Mouse (Mus musculus) right cerebral cortex, postnatal 4 days (tissue): Measurements from ENCODE around the gene Mcrip2.
A peak's percentile ranks its signal among the peaks of the same experiment; 100 is the strongest.
"Not testable (repeated sequence)": the region's sequence is repeated elsewhere in the genome, so short reads cannot be mapped to it uniquely, and the experiment has no call there.

Source experiments
- DNase-seq: peaks from one replicate; pipeline ENCODE4 v3.0.0-alpha.2; 2022

Mcrip2 gene

GRCm38 (mm10) chr17:25880196-25880910, 11.8 kb upstream of the Mcrip2 start, which contains the start of gene Wfikkn1:
Gene Wfikkn1, minus strand, starts transcription at chr17:25880858.
- DNase-seq = no peak

GRCm38 (mm10) chr17:25879750-25880149, 11.2 kb upstream of the Mcrip2 start:
- DNase-seq = no peak

DNA sequence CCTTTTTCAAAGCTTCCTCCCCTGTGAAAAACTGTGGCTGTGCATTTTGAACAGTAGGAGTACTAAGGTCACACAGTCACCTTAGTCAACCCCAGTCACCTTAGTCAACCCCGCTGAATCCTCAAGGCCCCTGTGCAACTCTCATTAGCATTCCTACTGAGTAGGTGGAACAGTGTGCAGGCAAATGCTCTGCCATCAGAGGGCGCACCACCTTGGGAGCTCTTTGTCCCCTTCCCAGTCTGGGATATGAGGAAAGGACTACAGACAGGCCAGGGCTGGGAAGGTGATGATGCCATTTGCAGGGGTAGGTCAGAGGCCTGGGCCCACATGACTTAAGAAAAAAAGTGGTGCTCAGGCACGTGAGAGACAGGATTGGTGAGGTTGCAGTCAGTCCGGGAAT, 10.7 kb upstream of the Mcrip2 start:
- DNase-seq = peak; percentile 48

DNA sequence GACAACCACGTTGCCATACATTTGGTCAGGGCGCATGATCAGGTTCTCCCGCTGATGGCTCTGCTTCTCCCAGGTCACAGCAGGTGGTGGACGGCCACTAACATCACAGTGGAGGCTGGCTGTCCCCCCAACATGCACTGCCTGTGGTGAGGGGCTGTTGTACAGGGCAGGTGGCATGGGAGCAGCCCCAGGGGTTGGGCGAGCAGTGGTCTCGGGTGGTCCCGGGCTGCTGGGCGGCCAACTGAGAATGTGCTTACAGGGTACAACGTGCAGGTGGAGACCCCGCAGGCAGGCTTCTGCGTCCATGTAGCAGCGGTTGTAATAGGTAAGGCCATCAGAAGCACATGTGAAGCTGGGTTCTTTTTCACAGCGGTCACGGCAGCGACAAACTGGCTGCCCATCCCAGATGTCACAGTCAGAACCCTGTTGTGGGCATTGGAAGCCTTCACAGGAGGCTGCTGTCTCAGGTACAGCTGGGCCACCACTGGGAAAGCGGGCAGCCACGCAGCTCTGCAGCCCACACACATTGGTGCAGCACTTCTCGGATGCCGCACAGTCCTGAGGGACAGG, 10.1 kb upstream of the Mcrip2 start:
- no peak for DNase-seq

- peak; percentile 34 for DNase-seq
These were observed 9.4 kb upstream of the Mcrip2 start for GRCm38 (mm10) chr17:25877741-25878610.

DNA sequence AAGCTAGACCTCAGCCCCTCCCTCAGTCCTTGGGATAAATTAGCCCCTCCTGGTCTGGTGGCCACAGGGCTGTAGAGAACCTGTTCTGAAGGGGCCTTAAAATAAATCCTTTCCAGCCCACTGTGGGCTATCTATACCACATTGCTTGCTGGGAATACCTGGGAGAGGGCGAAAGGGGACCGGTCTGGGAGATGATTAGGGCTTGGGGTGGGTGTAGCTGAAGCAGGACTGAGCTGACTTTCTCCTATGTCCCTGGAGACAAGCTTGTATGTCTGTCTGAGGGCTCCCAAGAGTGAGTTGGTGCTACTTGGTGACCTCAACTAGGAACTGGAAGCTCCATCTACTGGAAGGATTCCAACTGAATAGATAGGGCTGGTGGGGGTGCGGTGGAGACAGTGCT, 8.5 kb upstream of the Mcrip2 start:
- DNase-seq = no peak

- no peak for DNase-seq
These were observed 7.9 kb upstream of the Mcrip2 start for GRCm38 (mm10) chr17:25876347-25876915.

- DNase-seq = peak; percentile 88
These were observed 6.9 kb upstream of the Mcrip2 start for GRCm38 (mm10) chr17:25875171-25876136.

DNA sequence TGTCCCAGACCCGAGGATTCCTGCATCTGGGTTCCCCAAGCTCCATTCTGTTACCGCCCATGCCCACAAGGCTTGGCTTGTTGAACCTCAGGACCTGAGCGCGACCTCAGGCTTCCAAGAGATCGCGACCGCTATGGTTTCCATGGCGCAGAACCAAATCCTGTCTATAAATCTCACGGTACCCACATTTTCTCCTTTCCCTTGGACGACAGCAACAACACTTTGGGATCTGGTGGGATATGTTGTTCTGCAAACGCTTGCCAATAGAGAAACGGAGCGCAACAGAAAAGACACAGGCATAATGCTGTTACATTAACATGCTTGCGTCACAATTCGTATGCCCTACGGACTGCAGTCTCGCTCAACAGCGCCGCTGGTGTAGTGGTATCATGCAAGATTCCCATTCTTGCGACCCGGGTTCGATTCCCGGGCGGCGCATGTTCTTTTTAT, 6.2 kb upstream of the Mcrip2 start, which contains the start of gene Mettl26:
Gene Mettl26 (plus strand): TSS at position 354 of the 450 bp plus-strand sequence.
- peak; percentile 99 for DNase-seq

DNA sequence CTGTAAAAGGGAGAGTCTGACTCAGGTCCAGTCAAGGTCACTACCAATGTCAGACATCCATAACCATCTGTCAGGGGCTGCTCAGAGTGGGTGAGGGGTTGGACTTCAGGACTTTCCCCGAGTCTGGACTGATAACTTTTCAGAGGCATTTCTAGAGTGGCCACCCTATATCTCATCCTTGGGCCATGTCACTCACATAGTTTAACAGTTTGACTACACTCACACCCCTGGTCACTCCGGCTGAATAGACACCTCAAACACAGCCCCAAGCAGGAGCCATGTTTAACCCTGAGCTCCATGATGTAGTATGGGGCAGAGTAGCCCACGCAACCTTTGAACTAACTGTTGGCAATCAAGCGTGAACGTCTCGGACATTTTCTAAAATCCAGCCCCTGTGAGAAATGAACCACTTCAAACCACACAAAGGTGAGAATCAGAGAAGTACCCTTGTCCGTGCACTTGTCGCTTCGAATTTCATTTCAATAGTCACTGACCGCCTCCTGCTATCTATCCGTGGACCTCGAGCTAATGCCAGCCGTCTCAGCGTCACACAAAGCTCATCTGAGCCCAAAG, 5.7 kb upstream of the Mcrip2 start:
- no peak for DNase-seq

GRCm38 (mm10) chr17:25873405-25874147, 5.0 kb upstream of the Mcrip2 start:
- no peak for DNase-seq

DNA sequence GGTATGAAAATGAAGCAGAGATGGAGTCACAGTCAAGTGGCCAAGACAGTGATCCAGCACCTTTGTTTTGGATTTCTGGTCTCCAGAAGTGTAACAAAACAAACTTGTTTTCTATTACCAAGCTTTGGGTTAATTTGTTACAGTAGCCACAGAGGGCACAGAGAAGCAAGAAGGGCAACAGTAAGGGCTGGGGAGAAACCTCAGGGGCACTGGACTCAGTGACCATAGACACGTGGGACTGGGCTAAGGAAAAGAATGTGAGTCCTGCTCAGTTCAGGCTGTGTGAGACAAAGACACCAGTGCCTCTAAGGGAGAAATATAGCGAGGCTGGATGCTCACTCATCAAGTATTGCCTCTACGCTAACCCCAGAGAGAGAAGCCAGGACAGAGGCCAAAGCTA, 4.1 kb upstream of the Mcrip2 start:
- DNase-seq = no peak

- not testable (repeated sequence) for DNase-seq
These were observed 3.0 kb upstream of the Mcrip2 start for GRCm38 (mm10) chr17:25871566-25871965.

DNA sequence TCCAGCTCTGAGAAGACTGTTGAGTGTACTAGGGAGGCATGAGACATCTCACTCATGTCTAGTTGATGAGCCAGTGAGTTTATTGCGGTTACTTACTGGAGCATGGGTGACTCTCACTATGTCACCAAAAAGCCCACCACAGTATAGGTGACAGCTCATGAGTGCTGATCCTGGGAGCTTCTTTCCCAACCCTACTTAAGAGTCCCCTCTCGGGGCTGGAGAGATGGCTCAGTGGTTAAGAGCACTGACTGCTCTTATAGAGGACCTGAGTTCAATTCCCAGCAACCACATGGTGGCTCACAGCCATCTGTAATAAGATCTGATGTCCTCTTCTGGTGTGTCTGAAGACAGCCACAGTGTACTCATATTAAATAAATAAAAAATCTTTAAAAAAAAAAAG, 1.4 kb upstream of the Mcrip2 start:
- no peak for DNase-seq

DNA sequence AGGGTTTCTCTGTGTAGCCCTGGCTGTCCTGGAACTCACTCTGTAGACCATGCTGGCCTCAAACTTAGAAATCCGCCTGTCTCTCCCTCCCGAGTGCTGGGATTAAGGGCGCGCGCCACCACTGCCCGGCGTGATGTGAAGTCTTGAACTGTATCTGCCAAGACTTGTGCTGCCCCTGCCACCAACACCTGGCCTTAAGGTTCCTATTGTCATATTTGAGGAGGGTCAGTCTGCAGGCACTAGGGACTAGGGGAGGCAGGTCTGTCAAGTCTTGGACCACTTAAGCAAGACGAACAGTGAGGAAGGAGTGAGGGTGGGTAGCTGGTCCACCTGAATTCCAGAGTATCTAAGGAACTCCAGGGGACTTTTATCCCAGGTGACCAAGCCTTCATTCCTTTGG, 934 bp upstream of the Mcrip2 start:
- no peak for DNase-seq

DNA sequence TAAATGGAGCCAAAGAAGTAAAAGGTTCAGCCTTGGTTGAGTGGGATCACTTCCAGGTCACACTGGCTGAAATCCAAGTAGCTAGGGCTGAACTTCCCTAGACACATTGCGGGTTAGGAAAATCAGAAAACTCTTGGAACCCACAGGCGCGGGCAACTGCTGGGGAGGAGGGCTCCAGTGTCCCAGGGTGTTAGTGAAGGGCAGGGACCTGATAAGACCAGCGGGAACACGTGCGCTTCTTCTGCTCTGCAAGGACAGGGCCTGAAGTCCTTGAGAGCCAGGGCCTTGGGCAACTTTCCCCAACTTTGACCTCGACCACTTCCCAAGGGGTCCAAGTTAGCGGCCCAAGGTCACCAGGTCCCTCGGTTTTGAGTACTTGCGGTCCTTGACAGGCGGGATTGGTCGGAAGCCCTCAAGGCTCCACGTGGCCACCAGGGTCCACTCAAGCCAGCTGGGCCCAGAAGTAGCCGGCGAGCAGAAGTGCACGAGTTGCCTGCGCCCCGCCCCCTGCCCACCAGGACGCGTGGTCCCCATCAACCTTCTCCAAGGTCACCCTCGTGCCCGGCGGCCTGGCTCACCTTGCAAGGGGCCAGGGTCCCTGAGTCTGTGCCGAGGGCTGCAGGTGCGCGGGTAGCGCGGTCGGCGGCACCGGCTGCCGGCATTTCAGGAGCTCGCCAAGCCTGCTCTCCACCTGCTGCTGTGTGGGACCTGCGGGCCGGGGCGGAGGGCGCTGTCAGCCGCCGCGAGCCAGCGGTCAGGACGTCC, 546 bp downstream of the Mcrip2 start:
- DNase-seq = peak; percentile 44

DNA sequence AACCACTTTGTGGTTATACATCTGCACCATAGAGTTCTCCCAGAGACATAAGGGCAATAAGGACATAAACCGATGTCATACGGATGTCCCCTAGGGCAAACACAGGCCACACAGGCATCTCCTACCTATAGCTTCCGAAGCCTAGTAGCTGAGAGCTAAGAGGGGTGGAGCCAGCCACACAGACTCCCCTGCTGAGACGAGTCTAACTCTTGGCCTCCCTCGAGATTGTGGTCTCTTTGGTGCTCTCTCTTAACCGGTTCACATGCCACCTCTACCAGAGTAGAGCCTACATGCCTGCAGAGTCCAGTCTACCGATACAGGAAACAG, 1.1 kb downstream of the Mcrip2 start:
- DNase-seq = no peak

DNA sequence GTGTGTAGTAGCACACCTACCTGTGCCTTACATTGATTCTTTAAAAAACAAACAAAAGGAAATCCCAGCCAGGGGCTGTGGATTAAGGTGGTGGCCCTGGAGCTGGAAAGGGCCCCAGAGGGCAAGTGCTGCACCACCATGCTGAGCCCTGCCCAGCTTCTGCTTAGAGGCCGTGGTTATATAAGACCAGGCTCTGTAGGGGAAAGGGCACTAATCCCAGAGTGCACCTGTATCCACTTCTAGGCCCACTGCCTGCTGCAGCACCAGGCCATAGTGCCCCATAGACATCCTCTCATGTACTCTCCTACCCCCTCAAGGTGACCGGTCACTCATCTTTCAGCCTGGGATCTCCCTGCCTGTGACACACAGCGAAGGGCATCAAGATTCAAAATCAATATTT, 2.4 kb downstream of the Mcrip2 start:
- no peak for DNase-seq

DNA sequence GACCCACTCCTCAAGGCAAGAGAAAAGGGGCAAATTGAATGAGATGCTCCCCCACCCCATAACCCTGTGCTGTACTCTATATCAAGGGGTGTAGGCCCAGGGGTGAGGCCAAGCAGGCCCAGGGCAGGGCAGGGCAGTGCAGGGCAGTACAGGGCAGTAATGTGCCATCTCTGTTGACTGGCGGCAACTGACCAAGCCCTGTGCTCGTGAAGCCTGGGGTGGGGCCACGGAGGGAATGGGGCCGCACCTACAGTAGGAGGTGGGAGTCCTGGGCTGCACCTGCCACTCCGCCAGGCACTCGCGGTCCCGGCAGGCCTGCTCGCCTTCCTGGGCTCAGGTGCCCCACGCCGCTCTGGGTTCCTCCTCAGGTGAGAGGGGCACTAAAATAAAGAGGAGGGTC, 3.3 kb downstream of the Mcrip2 start:
- DNase-seq = no peak

DNA sequence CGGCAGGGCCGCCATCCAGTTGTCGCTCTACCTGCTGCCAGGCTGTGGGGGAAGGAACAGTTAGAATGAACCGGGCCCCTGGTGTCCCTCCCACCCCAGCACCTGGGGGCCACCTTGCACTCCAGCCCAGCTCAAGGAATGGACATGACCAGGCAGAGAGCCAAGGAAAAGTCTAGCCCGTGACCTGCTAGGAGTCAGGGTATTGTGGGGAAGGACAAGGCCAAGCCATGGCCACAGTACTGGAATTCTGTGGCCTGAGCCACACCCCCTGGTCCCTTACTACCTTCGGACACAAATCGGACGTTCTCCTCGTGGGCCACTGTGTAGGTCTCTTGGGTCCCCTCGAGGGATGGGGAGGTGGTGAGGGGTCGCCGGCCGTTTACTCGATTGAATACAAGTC, 4.3 kb downstream of the Mcrip2 start:
- DNase-seq = no peak
